Mouse (Mus musculus) limb, embryonic 15.5 days (tissue): ENCODE data around the gene Safb2. TPM values are rescaled to one million over a fixed set of nuclear protein-coding genes. Genes with fewer than 3 reads are reported as not detected.
A peak's percentile ranks its signal among the peaks of the same experiment; 100 is the strongest.

Experiments used
- ATAC-seq: fragments of 200-750 bp; cut with Nextera tagmentation; 2 replicates; pipeline ENCODE4 v1.8.0; 2017; ENCODE audit warnings: low read depth, moderate TSS enrichment; ENCODE audit not compliant: insufficient number of reproducible peaks, low FRiP score, low TSS enrichment
- H3K27ac ChIP-seq: fragments of 300-500 bp; sonication (generic); 2 replicates; pipeline ENCODE4 v1.5.1; 2015; ENCODE audit warnings: moderate library complexity, mild to moderate bottlenecking, inconsistent platforms
- H3K27me3 ChIP-seq: fragments of 300-500 bp; sonication (generic); 2 replicates; pipeline ENCODE4 v1.6.1; 2015; ENCODE audit warnings: inconsistent platforms
- H3K36me3 ChIP-seq: fragments of 300-500 bp; sonication (generic); 2 replicates; pipeline ENCODE4 v1.6.1; 2015; ENCODE audit warnings: inconsistent platforms
- H3K4me1 ChIP-seq: fragments of 300-500 bp; sonication (generic); 2 replicates; pipeline ENCODE4 v1.6.1; 2015; ENCODE audit warnings: inconsistent platforms
- H3K4me2 ChIP-seq: fragments of 300-500 bp; sonication (generic); 2 replicates; pipeline ENCODE4 v1.6.1; 2015; ENCODE audit warnings: mild to moderate bottlenecking, inconsistent platforms
- H3K4me3 ChIP-seq: fragments of 300-500 bp; sonication (generic); 2 replicates; pipeline ENCODE4 v1.5.1; 2015; ENCODE audit warnings: mild to moderate bottlenecking, inconsistent platforms
- H3K9ac ChIP-seq: fragments of 300-500 bp; sonication (generic); 2 replicates; pipeline ENCODE4 v1.6.1; 2015; ENCODE audit warnings: inconsistent platforms
- H3K9me3 ChIP-seq: fragments of 300-500 bp; sonication (generic); 2 replicates; pipeline ENCODE4 v1.6.1; 2016; ENCODE audit warnings: inconsistent platforms
- WGBS: fragments of 180-500 bp; shearing (Covaris S2); methylation state at CpG from one replicate; pipeline ENCODE4 v1.1.7; 2015; 5-methylcytosine and 5-hydroxymethylcytosine counted together
- polyA plus RNA-seq: library from polyadenylated mRNA; unstranded; fragments of >200 nt; fragmentation: Nextera tagmentation; extraction: Ambion mirVana; gene quantifications from 2 replicates; pipeline ENCODE4 v1.2.1, GENCODE M21; 2015

Safb2 gene
- polyA plus RNA-seq, 1 experiment from 2014 or later: 74.5 TPM

- Histone ChIP-seq H3K4me2 (no peak overlapping the region), H3K4me3 (no peak overlapping the region), H3K36me3 (peaks cover 91% of the 10 kb centered on the region), H3K27ac (no peak overlapping the region), H3K4me1 (no peaks in the 10 kb centered on the region), H3K9ac (no peak overlapping the region), H3K27me3 (no peaks in the 10 kb centered on the region), H3K9me3 (no peaks in the 10 kb centered on the region)
- ATAC-seq: no peak
- 93% methylated on average over 3 of the region's 3 CpGs for WGBS
Measured at GRCm38 (mm10) chr17:56572939-56573338, 11.4 kb downstream of the Safb2 start.

- no peaks in the 10 kb centered on the region for H3K27me3 ChIP-seq
- no peak overlapping the region for H3K4me2 ChIP-seq
- WGBS: 50% methylated on average over 1 of the region's 1 CpGs
- no peak overlapping the region for H3K4me3 ChIP-seq
- no peak overlapping the region for H3K9ac ChIP-seq
- H3K27ac ChIP-seq: no peak overlapping the region
- H3K4me1 ChIP-seq: no peaks in the 10 kb centered on the region
- H3K36me3 ChIP-seq: peaks cover 91% of the 10 kb centered on the region
- H3K9me3 ChIP-seq: no peaks in the 10 kb centered on the region
- no peak for ATAC-seq
Measured at GRCm38 (mm10) chr17:56572154-56572553, 12.2 kb downstream of the Safb2 start.

GRCm38 (mm10) chr17:56570287-56570686 is 14.1 kb downstream of the Safb2 start:
- WGBS: 93% methylated on average over 4 of the region's 4 CpGs

GRCm38 (mm10) chr17:56567370-56567769 is 17.0 kb downstream of the Safb2 start:
- ATAC-seq: no peak
- Histone ChIP-seq H3K9me3 (no peaks in the 10 kb centered on the region), H3K4me1 (no peaks in the 10 kb centered on the region), H3K36me3 (peaks cover 100% of the 10 kb centered on the region), H3K27ac (no peak overlapping the region), H3K27me3 (no peaks in the 10 kb centered on the region), H3K4me2 (no peak overlapping the region), H3K4me3 (no peak overlapping the region), H3K9ac (no peak overlapping the region)
- 94% methylated on average over 4 of the region's 4 CpGs for WGBS

More at GRCm38 (mm10) chr17:56570287-56570686, 14.1 kb downstream of the Safb2 start:
- Histone ChIP-seq H3K36me3 (peaks cover 98% of the 10 kb centered on the region), H3K9me3 (no peaks in the 10 kb centered on the region), H3K27ac (no peak overlapping the region), H3K27me3 (no peaks in the 10 kb centered on the region), H3K4me1 (no peaks in the 10 kb centered on the region), H3K4me2 (no peak overlapping the region), H3K4me3 (no peak overlapping the region), H3K9ac (no peak overlapping the region)
- no peak for ATAC-seq

GRCm38 (mm10) chr17:56566918-56567317 is 17.5 kb downstream of the Safb2 start:
- no peak overlapping the region for H3K4me3 ChIP-seq
- no peak overlapping the region for H3K4me2 ChIP-seq
- H3K9me3 ChIP-seq: no peaks in the 10 kb centered on the region
- no peaks in the 10 kb centered on the region for H3K4me1 ChIP-seq
- WGBS: 91% methylated on average over 5 of the region's 5 CpGs
- H3K27me3 ChIP-seq: no peaks in the 10 kb centered on the region
- no peak overlapping the region for H3K27ac ChIP-seq
- H3K9ac ChIP-seq: no peak overlapping the region
- peaks cover 100% of the 10 kb centered on the region for H3K36me3 ChIP-seq
- ATAC-seq: no peak

- Histone ChIP-seq H3K9ac (no peak overlapping the region), H3K4me3 (no peak overlapping the region), H3K27me3 (no peaks in the 10 kb centered on the region), H3K9me3 (no peaks in the 10 kb centered on the region), H3K4me1 (no peaks in the 10 kb centered on the region), H3K27ac (no peak overlapping the region), H3K4me2 (no peak overlapping the region), H3K36me3 (peaks cover 100% of the 10 kb centered on the region)
- no peak for ATAC-seq
- WGBS: 92% methylated on average over 29 of the region's 29 CpGs
Measured at GRCm38 (mm10) chr17:56566293-56566692, 18.1 kb downstream of the Safb2 start.

GRCm38 (mm10) chr17:56561866-56562265 is 22.5 kb downstream of the Safb2 start:
- H3K4me3 ChIP-seq: no peak overlapping the region
- no peaks in the 10 kb centered on the region for H3K9me3 ChIP-seq
- H3K9ac ChIP-seq: no peak overlapping the region
- H3K27ac ChIP-seq: no peak overlapping the region
- no peak for ATAC-seq
- no peaks in the 10 kb centered on the region for H3K4me1 ChIP-seq
- peaks cover 62% of the 10 kb centered on the region for H3K36me3 ChIP-seq
- 94% methylated on average over 2 of the region's 2 CpGs for WGBS
- H3K4me2 ChIP-seq: no peak overlapping the region
- H3K27me3 ChIP-seq: no peaks in the 10 kb centered on the region

GRCm38 (mm10) chr17:56560131-56560530 is 24.3 kb downstream of the Safb2 start:
- Histone ChIP-seq H3K27me3 (no peaks in the 10 kb centered on the region), H3K4me2 (no peak overlapping the region)
- ATAC-seq: no peak

GRCm38 (mm10) chr17:56559386-56559785 is 25.0 kb downstream of the Safb2 start:
- no peak for ATAC-seq
- H3K36me3 ChIP-seq: peaks cover 38% of the 10 kb centered on the region
- H3K27ac ChIP-seq: no peak overlapping the region
- no peaks in the 10 kb centered on the region for H3K4me1 ChIP-seq
- no peak overlapping the region for H3K9ac ChIP-seq
- WGBS: 68% methylated on average over 3 of the region's 3 CpGs
- H3K9me3 ChIP-seq: no peaks in the 10 kb centered on the region
- no peak overlapping the region for H3K4me2 ChIP-seq
- H3K27me3 ChIP-seq: no peaks in the 10 kb centered on the region
- no peak overlapping the region for H3K4me3 ChIP-seq

More at GRCm38 (mm10) chr17:56560131-56560530, 24.3 kb downstream of the Safb2 start:
- peaks cover 45% of the 10 kb centered on the region for H3K36me3 ChIP-seq
- no peak overlapping the region for H3K9ac ChIP-seq
- H3K4me3 ChIP-seq: no peak overlapping the region
- no peak overlapping the region for H3K27ac ChIP-seq
- 80% methylated on average over 1 of the region's 1 CpGs for WGBS
- no peaks in the 10 kb centered on the region for H3K4me1 ChIP-seq
- no peaks in the 10 kb centered on the region for H3K9me3 ChIP-seq

- Histone ChIP-seq H3K4me2 (no peak overlapping the region), H3K9ac (no peak overlapping the region), H3K27ac (no peak overlapping the region), H3K36me3 (peaks cover 28% of the 10 kb centered on the region), H3K27me3 (no peaks in the 10 kb centered on the region), H3K9me3 (no peaks in the 10 kb centered on the region), H3K4me1 (no peaks in the 10 kb centered on the region), H3K4me3 (no peak overlapping the region)
- no peak for ATAC-seq
- 27% methylated on average over 3 of the region's 3 CpGs for WGBS
Measured at GRCm38 (mm10) chr17:56558448-56558847, 25.9 kb downstream of the Safb2 start.

- H3K27me3 ChIP-seq: no peaks in the 10 kb centered on the region
- peak within 1 kb of the TSS; percentile 2 for H3K4me3 ChIP-seq
- H3K27ac ChIP-seq: peak within 1 kb of the TSS; percentile 27; the same call in 1 of the 2 replicates
- H3K36me3 ChIP-seq: no peaks in the 10 kb centered on the region
- WGBS: 73% methylated on average over 20 of the region's 20 CpGs
- no peak for ATAC-seq
- no peak within 1 kb of the TSS for H3K4me2 ChIP-seq
- H3K4me1 ChIP-seq: 0 out of 2 replicates have a peak, but pooled peaks cover 2% of the 10 kb centered on the region
- H3K9ac ChIP-seq: no peak within 1 kb of the TSS
- H3K9me3 ChIP-seq: no peaks in the 10 kb centered on the region
Measured at GRCm38 (mm10) chr17:56554122-56554551, 30.2 kb downstream of the Safb2 start, which contains the start of gene Gm20219. Gene Gm20219 (minus strand): TSS chr17:56554387.

GRCm38 (mm10) chr17:56552781-56553363 is 31.5 kb downstream of the Safb2 start:
- no peak for ATAC-seq
- Histone ChIP-seq H3K27me3 (no peaks in the 10 kb centered on the region), H3K9ac (no peak overlapping the region), H3K36me3 (no peaks in the 10 kb centered on the region), H3K27ac (no peak overlapping the region), H3K4me1 (0 out of 2 replicates have a peak, but pooled peaks cover 2% of the 10 kb centered on the region), H3K9me3 (no peaks in the 10 kb centered on the region), H3K4me3 (0 out of 2 replicates have a peak overlapping the region, but pooled peaks have one; percentile 2), H3K4me2 (no peak overlapping the region)
- 55% methylated on average over 5 of the region's 5 CpGs for WGBS
